Mouse (Mus musculus) embryonic fibroblast, embryonic 13.5 days (primary cell): ENCODE results near the gene Sesn1. TPM values are rescaled to one million over a fixed set of nuclear protein-coding genes. Genes with fewer than 3 reads are reported as not detected.

Source experiments
- H3K27ac ChIP-seq: 2 replicates; pipeline ENCODE4 v1.5.1; 2012; ENCODE audit warnings: low read length, control low read depth, inconsistent platforms; ENCODE audit not compliant: insufficient read depth
- H3K4me1 ChIP-seq: 2 replicates; pipeline ENCODE4 v1.6.1; 2011; ENCODE audit warnings: low read length; ENCODE audit not compliant: control insufficient read depth, insufficient read depth
- H3K4me3 ChIP-seq: 2 replicates; pipeline ENCODE4 v1.5.1; 2011; ENCODE audit warnings: mild to moderate bottlenecking, control low read depth, low read length; ENCODE audit not compliant: insufficient read depth
- CTCF ChIP-seq: IDR thresholded peaks from 2 replicates; pipeline ENCODE4 v1.5.1; 2011; ENCODE audit warnings: mild to moderate bottlenecking, control low read depth, low read length, moderate library complexity, borderline replicate concordance; ENCODE audit not compliant: insufficient read depth
- POLR2A ChIP-seq: IDR thresholded peaks from 2 replicates; pipeline ENCODE4 v1.6.1; 2011; ENCODE audit warnings: low read depth, mild to moderate bottlenecking, control low read depth, low read length, moderate library complexity
- polyA plus RNA-seq: library from polyadenylated mRNA; stranded (reverse); fragments of >200 nt; gene quantifications from 2 replicates; pipeline ENCODE4 v1.2.4, GENCODE M21; 2011; ENCODE audit warnings: low read depth; ENCODE audit not compliant: missing spikeins, insufficient read length

Sesn1 gene
- 8.4 and 13.8 TPM in 2 replicates for polyA plus RNA-seq

DNA sequence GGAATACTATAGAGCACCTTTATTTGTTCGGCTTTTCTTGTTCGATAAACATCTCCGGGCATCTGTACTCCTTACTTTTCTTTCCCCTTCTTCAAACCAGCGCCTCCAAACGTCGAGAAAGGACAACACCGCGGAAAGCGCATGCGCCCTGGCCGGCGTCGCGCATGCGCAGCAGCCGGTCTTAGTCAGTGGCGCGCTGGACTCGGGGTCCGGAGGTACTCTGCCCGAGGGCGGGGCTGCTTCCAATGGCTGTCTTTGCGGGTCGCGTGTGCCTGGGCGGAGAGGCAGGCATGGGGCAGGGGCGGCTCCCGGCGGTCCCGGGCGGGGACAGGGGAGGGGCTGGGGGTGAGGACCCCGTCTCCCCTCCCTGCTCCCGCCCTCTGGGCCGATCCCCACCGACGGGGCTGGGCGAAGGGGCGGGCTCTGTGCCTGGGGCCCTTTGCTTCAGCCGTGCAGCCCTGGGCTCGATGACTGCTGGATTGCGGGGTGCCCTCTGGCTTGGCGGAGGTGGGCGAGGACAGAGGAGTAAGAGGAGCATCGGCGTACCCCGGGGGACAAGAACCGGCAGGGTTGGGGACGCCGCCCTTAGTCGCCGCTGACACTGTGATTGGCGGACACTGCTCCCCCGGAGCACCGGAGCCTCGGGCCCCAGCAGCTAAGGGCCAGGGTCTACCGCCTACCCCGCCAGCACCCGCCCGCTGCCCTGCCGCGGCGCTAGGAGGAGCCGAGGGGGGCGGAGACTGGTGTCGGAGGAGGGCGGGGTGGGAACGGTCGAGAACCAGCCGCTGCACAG, at the start of gene Sesn1, which contains the start of gene Cep57l1:
Gene Sesn1 (plus strand): TSS at position 165 of the 793 bp plus-strand sequence.
Gene Cep57l1 (minus strand): TSS at position 101 of the 793 bp plus-strand sequence.
- Histone ChIP-seq H3K27ac (peak within 1 kb of the TSS; percentile 89), H3K4me3 (peak within 1 kb of the TSS; percentile 83), H3K4me1 (peaks cover 8% of the 10 kb centered on the region; the same call in 1 of the 2 replicates)
- TF ChIP-seq CTCF (no peak), POLR2A (peak; percentile 85)

DNA sequence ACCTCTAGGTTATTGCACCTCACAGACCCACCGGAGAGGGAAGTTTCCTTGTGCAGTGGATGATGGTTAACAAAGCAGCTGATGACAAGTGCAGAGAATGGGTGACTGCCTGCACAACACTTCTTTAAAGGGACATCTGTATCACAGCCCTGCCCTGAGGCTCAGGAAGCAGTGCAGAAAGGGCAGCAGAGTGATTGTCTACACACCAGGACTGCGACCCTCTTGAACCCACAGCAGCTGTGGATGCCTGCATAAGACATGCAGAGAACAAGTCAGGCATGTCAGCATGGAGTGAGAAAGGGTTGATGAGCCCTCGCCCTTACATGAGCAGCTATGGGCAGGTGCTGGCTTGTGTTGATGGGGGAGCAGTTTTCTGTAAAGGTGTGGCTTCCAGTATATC, 48.9 kb upstream of the Sesn1 start:
- no peak for TF ChIP-seq CTCF
- H3K27ac ChIP-seq = no peak overlapping the region
- no peaks in the 10 kb centered on the region for H3K4me1 ChIP-seq
- H3K4me3 ChIP-seq = no peak overlapping the region

DNA sequence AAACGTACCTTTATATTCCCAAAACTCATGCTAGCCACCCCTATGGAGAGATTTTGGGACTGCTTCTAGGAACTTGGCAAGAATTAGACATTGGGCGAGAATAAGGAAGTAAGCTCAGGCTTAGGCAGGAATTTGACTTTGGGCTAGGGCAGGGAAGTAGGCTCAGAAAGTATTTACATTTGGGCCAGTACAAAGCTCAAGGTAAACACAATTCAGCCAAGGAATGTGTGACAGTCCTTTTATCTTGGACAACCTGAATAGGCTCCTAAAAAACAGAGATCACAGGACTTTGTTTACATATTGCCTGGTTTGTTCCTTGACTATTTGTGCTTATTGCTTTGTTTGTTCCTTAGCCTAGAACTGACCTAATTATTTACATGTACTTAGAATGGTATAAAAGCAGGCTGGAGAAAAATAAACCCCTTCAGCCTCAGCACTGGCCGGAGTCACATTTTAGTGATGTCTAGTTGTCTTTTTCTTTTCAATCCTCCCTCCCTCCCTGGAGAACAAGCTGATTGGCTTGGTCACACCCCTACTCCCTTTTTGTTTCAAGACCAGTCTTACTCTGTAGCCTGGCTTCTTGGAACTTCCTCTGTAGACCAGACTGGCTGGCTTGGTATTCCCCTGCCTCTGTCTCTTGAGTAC, 45.9 kb upstream of the Sesn1 start:
- H3K4me1 ChIP-seq = no peaks in the 10 kb centered on the region
- H3K4me3 ChIP-seq = no peak overlapping the region
- H3K27ac ChIP-seq = no peak overlapping the region
- TF ChIP-seq CTCF (no peak), POLR2A (no peak)

DNA sequence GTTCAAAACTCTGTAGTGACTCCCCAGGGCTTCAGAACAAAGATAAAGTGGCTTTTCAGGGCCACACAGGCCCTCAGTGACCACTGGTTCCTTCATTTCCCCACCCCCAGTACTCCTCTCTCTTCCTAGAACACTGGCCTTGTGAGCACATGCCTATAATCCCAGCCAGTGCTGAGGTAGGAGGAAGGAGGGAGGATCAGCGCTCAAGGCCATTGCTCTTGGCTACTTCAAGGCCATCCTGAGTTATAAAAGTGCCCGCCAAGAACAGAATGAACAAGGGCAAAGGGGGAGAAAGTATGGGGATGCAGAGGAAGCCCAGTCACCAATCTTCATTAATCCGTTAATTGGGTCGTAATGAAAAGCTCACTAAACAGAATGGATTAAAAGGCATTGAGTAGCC, 44.1 kb upstream of the Sesn1 start:
- no peak for TF ChIP-seq CTCF
- no peak for TF ChIP-seq POLR2A
- Histone ChIP-seq H3K4me1 (no peaks in the 10 kb centered on the region), H3K27ac (no peak overlapping the region), H3K4me3 (no peak overlapping the region)

DNA sequence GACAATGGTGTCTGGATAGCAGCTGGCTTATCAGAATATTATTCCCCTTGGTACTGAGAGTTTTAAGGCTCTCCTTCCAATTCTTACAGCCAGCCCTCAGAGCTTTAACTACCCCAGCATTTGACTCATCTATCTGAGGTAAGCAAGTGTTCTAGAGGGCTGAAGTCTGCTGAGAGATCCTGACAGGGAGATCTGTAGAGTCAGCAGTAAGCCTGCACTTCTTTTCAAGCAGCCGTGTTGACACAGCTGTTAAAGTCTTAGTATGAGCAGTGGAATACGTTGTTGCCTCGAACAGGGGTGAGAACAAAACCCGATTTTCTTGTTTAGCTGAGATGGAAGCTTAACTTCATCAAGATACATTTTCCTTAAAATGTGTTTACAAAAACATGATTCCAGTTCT, 43.5 kb upstream of the Sesn1 start:
- H3K27ac ChIP-seq = no peak overlapping the region
- TF ChIP-seq POLR2A = no peak
- TF ChIP-seq CTCF = no peak
- no peak overlapping the region for H3K4me3 ChIP-seq
- H3K4me1 ChIP-seq = no peaks in the 10 kb centered on the region

DNA sequence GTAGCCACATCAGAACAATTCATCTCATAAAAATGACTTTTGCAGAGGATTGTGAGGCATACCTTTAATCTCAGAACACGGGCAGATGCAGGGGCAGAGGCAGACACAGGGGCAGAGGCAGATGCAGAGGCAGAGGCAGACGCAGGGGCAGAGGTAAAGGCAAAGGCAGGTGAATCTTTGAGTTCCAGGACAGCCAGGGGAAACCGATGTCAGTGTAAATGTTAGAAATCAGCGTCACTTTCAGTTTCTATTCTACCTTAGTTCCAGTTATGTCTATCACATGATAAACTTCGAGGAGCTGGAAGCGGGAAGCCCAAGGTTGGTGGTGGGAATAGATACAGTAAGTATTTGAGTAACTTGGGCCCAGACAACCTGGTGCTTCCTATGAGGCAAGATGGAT, 42.5 kb upstream of the Sesn1 start:
- H3K4me1 ChIP-seq = no peaks in the 10 kb centered on the region
- TF ChIP-seq CTCF = no peak
- TF ChIP-seq POLR2A = no peak
- no peak overlapping the region for H3K27ac ChIP-seq
- H3K4me3 ChIP-seq = no peak overlapping the region

DNA sequence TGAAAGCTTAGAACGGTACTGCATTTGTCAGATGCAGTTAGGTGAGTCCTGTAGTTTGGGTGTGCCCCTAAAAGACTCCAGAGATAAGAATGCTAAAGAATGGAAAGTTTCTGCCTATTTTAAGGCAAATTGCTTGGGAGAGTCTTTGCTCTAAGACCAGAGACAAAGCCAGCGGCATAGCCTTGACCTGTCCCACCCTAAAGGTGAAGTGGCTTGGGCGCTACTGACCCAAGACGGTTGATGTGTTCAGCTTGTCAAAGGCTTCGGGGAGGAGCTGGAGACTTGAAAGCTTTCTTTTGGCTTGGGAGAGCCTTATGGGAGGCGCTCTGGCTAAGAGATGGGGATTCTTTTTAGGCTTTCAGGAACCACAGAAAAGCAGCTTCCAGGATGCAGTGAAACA, 17.4 kb upstream of the Sesn1 start:
- Histone ChIP-seq H3K4me3 (no peak overlapping the region), H3K27ac (no peak overlapping the region), H3K4me1 (no peaks in the 10 kb centered on the region)
- TF ChIP-seq POLR2A (no peak), CTCF (no peak)

DNA sequence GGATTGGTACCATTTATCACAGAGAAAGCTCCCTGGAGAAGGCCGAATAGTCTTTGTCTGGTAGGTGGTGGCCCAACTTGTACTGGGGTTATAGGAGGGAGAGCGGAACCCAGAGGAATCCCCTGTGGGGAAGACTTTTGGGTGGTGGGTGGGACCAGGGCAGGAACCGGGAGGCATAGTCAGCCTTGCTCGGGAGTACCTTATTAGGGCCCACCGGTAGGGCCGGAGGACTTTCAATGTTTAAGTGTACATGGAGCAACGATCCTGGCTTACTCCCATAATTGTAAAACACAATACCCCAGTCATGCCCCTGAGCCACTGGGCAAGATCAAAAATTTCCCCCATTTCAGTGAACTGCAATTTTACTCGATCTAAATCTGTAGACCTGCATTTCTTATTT, 12.5 kb upstream of the Sesn1 start:
- H3K4me3 ChIP-seq = no peak overlapping the region
- no peak for TF ChIP-seq CTCF
- TF ChIP-seq POLR2A = no peak
- H3K27ac ChIP-seq = no peak overlapping the region
- no peaks in the 10 kb centered on the region for H3K4me1 ChIP-seq

DNA sequence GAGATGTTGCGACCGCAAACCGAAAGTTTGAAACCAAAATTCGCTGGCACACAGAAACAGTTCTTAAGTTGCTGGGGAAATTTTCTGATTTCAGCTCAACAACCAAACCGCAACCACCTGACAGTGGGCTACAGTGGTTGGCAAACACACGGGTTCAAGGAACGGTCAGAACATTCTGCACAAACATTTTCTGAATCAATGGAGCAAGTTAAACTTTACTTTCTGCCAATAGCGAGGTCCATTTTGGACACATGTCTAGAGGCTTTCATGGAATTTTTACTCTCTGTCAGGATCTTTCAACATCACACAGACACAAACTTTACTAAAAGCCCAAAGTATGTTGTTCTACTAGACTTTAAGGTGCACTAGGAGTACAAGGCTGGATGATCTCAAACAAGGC, 6.3 kb upstream of the Sesn1 start:
- Histone ChIP-seq H3K4me1 (no peaks in the 10 kb centered on the region), H3K4me3 (no peak overlapping the region), H3K27ac (no peak overlapping the region)
- TF ChIP-seq POLR2A (no peak), CTCF (no peak)

DNA sequence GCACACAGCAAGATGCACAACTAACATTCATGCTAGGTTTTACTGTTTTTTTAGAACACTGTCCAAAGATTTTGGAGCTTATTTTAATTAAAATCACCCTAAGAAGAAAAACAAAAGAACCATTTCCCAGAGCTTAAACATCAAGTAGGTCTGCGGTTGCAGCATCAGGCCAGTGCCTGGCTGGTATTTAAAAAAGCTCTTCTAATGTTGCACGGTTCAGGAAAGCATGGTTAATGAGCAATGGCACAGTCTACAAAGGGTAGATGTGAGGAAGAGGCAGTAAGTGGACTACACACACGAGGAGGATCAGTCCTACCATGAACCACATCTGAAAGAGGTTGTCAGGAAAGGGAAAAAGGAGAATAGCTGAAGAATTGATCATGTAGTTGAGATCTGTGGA, 5.0 kb upstream of the Sesn1 start:
- TF ChIP-seq CTCF = no peak
- no peak for TF ChIP-seq POLR2A
- H3K27ac ChIP-seq = no peak overlapping the region
- H3K4me1 ChIP-seq = no peaks in the 10 kb centered on the region
- no peak overlapping the region for H3K4me3 ChIP-seq
